Mouse (Mus musculus): Measurements from ENCODE around the gene Mapk12. TPM values are rescaled to one million over a fixed set of nuclear protein-coding genes. Genes with fewer than 3 reads are reported as not detected.
A peak's percentile ranks its signal among the peaks of the same experiment; 100 is the strongest.

Mapk12 gene
- polyA plus RNA-seq, 1 experiment from 2014 or later, result 18.4 TPM

- Histone ChIP-seq H3K4me3 (ENCODE audit: low read length) (no peak overlapping the region), H3K27ac (ENCODE audit: low read length) (no peak overlapping the region), H3K36me3 (ENCODE audit: control insufficient read depth, insufficient read depth) (peaks cover 79% of the 10 kb centered on the region), H3K27me3 (ENCODE audit: control insufficient read depth, insufficient read depth, low read length) (no peaks in the 10 kb centered on the region), H3K9ac (ENCODE audit: low read length) (no peak overlapping the region), H3K4me2 (ENCODE audit: low read depth, low read length) (no peak overlapping the region), H3K4me1 (ENCODE audit: control insufficient read depth, insufficient read depth, low read length) (no peaks in the 10 kb centered on the region), H3K9me3 (replicated peaks; ENCODE audit: control insufficient read depth, low read length) (no peaks in the 10 kb centered on the region)
- WGBS, result 86% methylated on average over 5 of the region's 5 CpGs
- ATAC-seq (replicated peaks; ENCODE audit: extremely low read depth, insufficient read depth, low FRiP score), result no peak
Measured at GRCm38 (mm10) chr15:89102646-89103045, 37.9 kb downstream of the Mapk12 start.

DNA sequence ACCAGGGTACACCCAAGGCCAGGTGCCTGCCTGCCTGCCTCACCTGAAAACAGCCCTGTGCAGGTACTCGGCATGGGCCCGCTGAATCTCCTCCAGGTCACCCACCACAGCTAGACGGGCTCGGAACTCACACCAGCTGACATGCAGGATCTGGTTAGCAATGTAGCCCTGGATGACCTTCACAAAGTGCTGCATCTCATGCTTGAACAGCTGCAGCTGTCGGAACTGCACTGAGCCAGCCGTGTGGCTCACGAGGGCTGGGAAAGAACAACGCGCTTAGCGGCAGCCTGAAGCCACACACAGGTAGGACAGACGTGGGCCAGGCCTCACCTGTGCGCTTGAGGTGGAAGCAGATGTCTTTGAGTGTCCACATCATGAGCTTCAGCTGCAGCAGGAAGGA is 39.7 kb downstream of the Mapk12 start:
- Histone ChIP-seq H3K9ac (ENCODE audit: low read length) (no peak overlapping the region), H3K4me1 (ENCODE audit: control insufficient read depth, insufficient read depth, low read length) (no peaks in the 10 kb centered on the region), H3K27me3 (ENCODE audit: control insufficient read depth, insufficient read depth, low read length) (no peaks in the 10 kb centered on the region), H3K4me3 (ENCODE audit: low read length) (no peak overlapping the region), H3K4me2 (ENCODE audit: low read depth, low read length) (no peak overlapping the region), H3K9me3 (replicated peaks; ENCODE audit: control insufficient read depth, low read length) (no peaks in the 10 kb centered on the region), H3K36me3 (ENCODE audit: control insufficient read depth, insufficient read depth) (peaks cover 78% of the 10 kb centered on the region), H3K27ac (ENCODE audit: low read length) (no peak overlapping the region)
- WGBS, result 81% methylated on average over 12 of the region's 12 CpGs
- no peak for ATAC-seq (replicated peaks; ENCODE audit: extremely low read depth, insufficient read depth, low FRiP score)

GRCm38 (mm10) chr15:89098616-89099015 is 41.9 kb downstream of the Mapk12 start:
- ATAC-seq (replicated peaks; ENCODE audit: extremely low read depth, insufficient read depth, low FRiP score), result no peak
- Histone ChIP-seq H3K9me3 (replicated peaks; ENCODE audit: control insufficient read depth, low read length) (no peaks in the 10 kb centered on the region), H3K9ac (ENCODE audit: low read length) (no peak overlapping the region), H3K4me2 (ENCODE audit: low read depth, low read length) (no peak overlapping the region), H3K4me1 (ENCODE audit: control insufficient read depth, insufficient read depth, low read length) (no peaks in the 10 kb centered on the region), H3K4me3 (ENCODE audit: low read length) (no peak overlapping the region), H3K27ac (ENCODE audit: low read length) (no peak overlapping the region), H3K27me3 (ENCODE audit: control insufficient read depth, insufficient read depth, low read length) (no peaks in the 10 kb centered on the region), H3K36me3 (ENCODE audit: control insufficient read depth, insufficient read depth) (peaks cover 83% of the 10 kb centered on the region)
- WGBS, result 89% methylated on average over 7 of the region's 7 CpGs

- H3K9ac ChIP-seq (ENCODE audit: low read length), result no peak overlapping the region
- H3K4me3 ChIP-seq (ENCODE audit: low read length), result no peak overlapping the region
- no peaks in the 10 kb centered on the region for H3K27me3 ChIP-seq (ENCODE audit: control insufficient read depth, insufficient read depth, low read length)
- ATAC-seq (replicated peaks; ENCODE audit: extremely low read depth, insufficient read depth, low FRiP score), result no peak
- H3K27ac ChIP-seq (ENCODE audit: low read length), result no peak overlapping the region
- 87% methylated on average over 5 of the region's 5 CpGs for WGBS
- H3K4me1 ChIP-seq (ENCODE audit: control insufficient read depth, insufficient read depth, low read length), result no peaks in the 10 kb centered on the region
- H3K36me3 ChIP-seq (ENCODE audit: control insufficient read depth, insufficient read depth), result peaks cover 87% of the 10 kb centered on the region
- no peak overlapping the region for H3K4me2 ChIP-seq (ENCODE audit: low read depth, low read length)
- no peaks in the 10 kb centered on the region for H3K9me3 ChIP-seq (replicated peaks; ENCODE audit: control insufficient read depth, low read length)
Measured at GRCm38 (mm10) chr15:89097450-89097849, 43.1 kb downstream of the Mapk12 start.

DNA sequence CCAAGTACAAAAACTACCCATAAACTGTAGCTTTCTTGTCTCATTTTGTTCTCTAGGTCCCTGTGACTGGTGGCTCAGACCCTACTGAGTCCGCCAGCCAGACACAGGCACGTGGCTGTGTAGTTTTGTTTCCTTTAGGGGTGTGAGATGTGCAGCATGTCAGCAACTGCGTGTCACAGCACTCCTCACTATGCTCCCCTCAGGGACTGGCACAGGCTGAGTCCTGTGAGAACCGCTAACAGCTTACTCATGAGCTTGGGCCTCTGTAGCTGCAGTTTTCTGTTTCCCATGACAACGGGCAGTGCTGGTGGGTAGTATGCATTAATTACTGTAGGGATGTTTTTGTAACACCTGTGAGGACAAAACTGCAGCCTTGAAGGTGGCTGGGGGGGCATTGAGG is 48.3 kb downstream of the Mapk12 start:
- WGBS, result 76% methylated on average over 5 of the region's 5 CpGs
- H3K36me3 ChIP-seq (ENCODE audit: control insufficient read depth, insufficient read depth), result peaks cover 45% of the 10 kb centered on the region
- no peak for ATAC-seq (replicated peaks; ENCODE audit: extremely low read depth, insufficient read depth, low FRiP score)

DNA sequence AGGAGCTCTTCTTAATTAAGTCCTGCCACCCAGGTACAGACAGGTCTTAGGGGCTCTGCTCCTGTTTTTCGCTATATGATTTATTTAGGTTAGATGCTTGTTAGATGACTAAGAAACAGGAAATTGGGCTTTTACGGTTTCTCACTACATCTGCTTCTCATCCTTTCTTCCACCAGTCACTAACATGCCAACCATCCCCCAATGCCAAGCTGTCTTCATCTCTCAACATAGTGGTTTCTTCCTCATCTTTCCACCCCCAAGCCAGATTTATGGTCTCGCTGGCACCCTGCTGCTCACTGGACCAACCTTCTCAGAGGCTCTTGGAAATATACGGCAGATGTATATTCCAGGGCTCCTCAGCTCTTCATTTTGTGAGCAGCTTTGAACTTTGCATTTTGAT is 49.8 kb downstream of the Mapk12 start:
- Histone ChIP-seq H3K27me3 (ENCODE audit: control insufficient read depth, insufficient read depth, low read length) (no peaks in the 10 kb centered on the region), H3K27ac (ENCODE audit: low read length) (no peak overlapping the region), H3K9ac (ENCODE audit: low read length) (no peak overlapping the region), H3K36me3 (ENCODE audit: control insufficient read depth, insufficient read depth) (peaks cover 38% of the 10 kb centered on the region), H3K4me2 (ENCODE audit: low read depth, low read length) (no peak overlapping the region), H3K9me3 (replicated peaks; ENCODE audit: control insufficient read depth, low read length) (no peaks in the 10 kb centered on the region), H3K4me1 (ENCODE audit: control insufficient read depth, insufficient read depth, low read length) (peaks cover 14% of the 10 kb centered on the region), H3K4me3 (ENCODE audit: low read length) (no peak overlapping the region)
- ATAC-seq (replicated peaks; ENCODE audit: extremely low read depth, insufficient read depth, low FRiP score), result no peak
- 89% methylated on average over 4 of the region's 4 CpGs for WGBS

More for the DNA sequence above, 48.3 kb downstream of the Mapk12 start:
- Histone ChIP-seq H3K4me3 (ENCODE audit: low read length) (no peak overlapping the region), H3K27ac (ENCODE audit: low read length) (no peak overlapping the region), H3K4me2 (ENCODE audit: low read depth, low read length) (no peak overlapping the region), H3K4me1 (ENCODE audit: control insufficient read depth, insufficient read depth, low read length) (peaks cover 14% of the 10 kb centered on the region), H3K9ac (ENCODE audit: low read length) (no peak overlapping the region), H3K9me3 (replicated peaks; ENCODE audit: control insufficient read depth, low read length) (no peaks in the 10 kb centered on the region), H3K27me3 (ENCODE audit: control insufficient read depth, insufficient read depth, low read length) (no peaks in the 10 kb centered on the region)

GRCm38 (mm10) chr15:89089248-89090051 is 51.1 kb downstream of the Mapk12 start:
- peaks cover 37% of the 10 kb centered on the region for H3K36me3 ChIP-seq (ENCODE audit: control insufficient read depth, insufficient read depth)
- peak overlapping the region; percentile 91 for H3K4me3 ChIP-seq (ENCODE audit: low read length)
- H3K27ac ChIP-seq (ENCODE audit: low read length), result peak overlapping the region; percentile 84
- no peaks in the 10 kb centered on the region for H3K9me3 ChIP-seq (replicated peaks; ENCODE audit: control insufficient read depth, low read length)
- 3% methylated on average over 68 of the region's 68 CpGs for WGBS
- H3K27me3 ChIP-seq (ENCODE audit: control insufficient read depth, insufficient read depth, low read length), result no peaks in the 10 kb centered on the region
- H3K4me2 ChIP-seq (ENCODE audit: low read depth, low read length), result peak overlapping the region; percentile 99
- ATAC-seq (replicated peaks; ENCODE audit: extremely low read depth, insufficient read depth, low FRiP score), result peak; percentile 57
- peak overlapping the region; percentile 96 for H3K9ac ChIP-seq (ENCODE audit: low read length)
- peaks cover 14% of the 10 kb centered on the region for H3K4me1 ChIP-seq (ENCODE audit: control insufficient read depth, insufficient read depth, low read length)

- peaks cover 36% of the 10 kb centered on the region for H3K36me3 ChIP-seq (ENCODE audit: control insufficient read depth, insufficient read depth)
- H3K4me3 ChIP-seq (ENCODE audit: low read length), result peak within 1 kb of the TSS; percentile 91
- peak within 1 kb of the TSS; percentile 84 for H3K27ac ChIP-seq (ENCODE audit: low read length)
- no peaks in the 10 kb centered on the region for H3K27me3 ChIP-seq (ENCODE audit: control insufficient read depth, insufficient read depth, low read length)
- peak; percentile 93 for ATAC-seq (replicated peaks; ENCODE audit: extremely low read depth, insufficient read depth, low FRiP score)
- H3K4me1 ChIP-seq (ENCODE audit: control insufficient read depth, insufficient read depth, low read length), result peaks cover 14% of the 10 kb centered on the region
- H3K9me3 ChIP-seq (replicated peaks; ENCODE audit: control insufficient read depth, low read length), result no peaks in the 10 kb centered on the region
- H3K4me2 ChIP-seq (ENCODE audit: low read depth, low read length), result peak within 1 kb of the TSS; percentile 99
- WGBS, result 1% methylated on average over 38 of the region's 38 CpGs
- peak within 1 kb of the TSS; percentile 96 for H3K9ac ChIP-seq (ENCODE audit: low read length)
Measured at GRCm38 (mm10) chr15:89088607-89089247, 51.8 kb downstream of the Mapk12 start, which contains the start of gene Selenoo. Selenoo (plus strand) TSS chr15:89089084.

DNA sequence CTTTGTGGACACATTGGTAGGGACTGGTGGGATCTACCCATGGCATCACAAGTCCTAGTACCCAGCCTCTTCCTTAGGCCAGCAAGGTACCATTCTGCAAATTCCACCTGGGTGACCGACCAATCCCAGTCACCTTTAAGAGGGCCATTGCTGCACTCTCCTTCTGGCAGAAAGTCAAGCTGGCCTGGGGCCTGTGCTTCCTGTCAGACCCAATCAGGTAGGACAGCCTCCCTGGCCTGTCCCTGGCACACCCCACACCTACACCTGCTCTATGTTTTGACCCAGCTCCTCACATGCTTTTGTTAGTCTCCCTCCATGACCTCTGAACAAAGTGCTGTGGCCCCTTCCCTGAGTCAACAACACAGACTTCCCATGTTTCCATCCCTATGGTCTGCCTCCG is 55.7 kb downstream of the Mapk12 start:
- Histone ChIP-seq H3K9ac (ENCODE audit: low read length) (no peak overlapping the region), H3K4me1 (ENCODE audit: control insufficient read depth, insufficient read depth, low read length) (peaks cover 9% of the 10 kb centered on the region), H3K4me2 (ENCODE audit: low read depth, low read length) (no peak overlapping the region), H3K36me3 (ENCODE audit: control insufficient read depth, insufficient read depth) (peaks cover 46% of the 10 kb centered on the region), H3K27ac (ENCODE audit: low read length) (no peak overlapping the region), H3K9me3 (replicated peaks; ENCODE audit: control insufficient read depth, low read length) (no peaks in the 10 kb centered on the region), H3K27me3 (ENCODE audit: control insufficient read depth, insufficient read depth, low read length) (no peaks in the 10 kb centered on the region), H3K4me3 (ENCODE audit: low read length) (no peak overlapping the region)
- no peak for ATAC-seq (replicated peaks; ENCODE audit: extremely low read depth, insufficient read depth, low FRiP score)
- WGBS, result 84% methylated on average over 2 of the region's 2 CpGs

Measured in heart, embryonic 16.5 days (tissue).